Mouse (Mus musculus) G1E (cell line): ENCODE data around the gene Klhl32.

ENCODE experiments used
- CTCF ChIP-seq: IDR thresholded peaks from 2 replicates; pipeline ENCODE4 v1.5.1; 2012; ENCODE audit warnings: low read depth, low read length, inconsistent platforms, mixed read lengths
- GATA1 ChIP-seq: IDR thresholded peaks from 2 replicates; pipeline ENCODE4 v1.6.1; 2012; ENCODE audit warnings: borderline replicate concordance, low read length, inconsistent platforms, mixed read lengths
- POLR2AphosphoS5 ChIP-seq: IDR thresholded peaks from 2 replicates; pipeline ENCODE4 v1.6.1; 2012; ENCODE audit warnings: low read depth, low read length, inconsistent platforms; ENCODE audit not compliant: insufficient replicate concordance
- TAL1 ChIP-seq: conservative IDR thresholded peaks from 2 replicates; pipeline ENCODE4 v1.6.1; 2012; ENCODE audit warnings: low read depth, low read length, inconsistent platforms, mixed read lengths

GRCm38 (mm10) chr4:24574276-24574675 is 276.6 kb downstream of the Klhl32 start:
- TF ChIP-seq CTCF (peak; percentile 77), POLR2AphosphoS5 (no peak), GATA1 (no peak), TAL1 (no peak)
